Mouse (Mus musculus): ENCODE results near the gene Magt1.
"Not testable (repeated sequence)": the region's sequence is repeated elsewhere in the genome, so short reads cannot be mapped to it uniquely, and the experiment has no call there.

Magt1 gene

DNA sequence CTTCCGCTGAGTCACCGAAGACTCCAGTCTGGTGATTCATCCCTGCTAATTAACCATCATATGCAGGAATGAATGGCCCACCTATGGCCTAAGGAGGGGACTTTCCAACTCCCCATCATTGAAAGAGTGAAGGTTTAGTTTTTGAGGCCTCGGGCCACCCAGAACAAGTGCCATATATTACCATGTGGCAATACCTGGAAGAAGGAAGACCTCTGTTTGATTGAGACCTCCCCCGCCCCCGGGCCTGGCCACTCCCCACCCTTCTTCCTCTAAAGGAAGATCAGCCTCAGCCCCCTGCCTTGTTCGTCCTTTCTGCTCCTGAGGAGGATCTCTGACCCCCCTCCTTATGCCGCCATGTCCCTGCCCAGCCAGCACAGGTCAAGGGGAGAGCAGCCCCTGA, 72.5 kb downstream of the Magt1 start:
- DNase-seq = no peak

DNA sequence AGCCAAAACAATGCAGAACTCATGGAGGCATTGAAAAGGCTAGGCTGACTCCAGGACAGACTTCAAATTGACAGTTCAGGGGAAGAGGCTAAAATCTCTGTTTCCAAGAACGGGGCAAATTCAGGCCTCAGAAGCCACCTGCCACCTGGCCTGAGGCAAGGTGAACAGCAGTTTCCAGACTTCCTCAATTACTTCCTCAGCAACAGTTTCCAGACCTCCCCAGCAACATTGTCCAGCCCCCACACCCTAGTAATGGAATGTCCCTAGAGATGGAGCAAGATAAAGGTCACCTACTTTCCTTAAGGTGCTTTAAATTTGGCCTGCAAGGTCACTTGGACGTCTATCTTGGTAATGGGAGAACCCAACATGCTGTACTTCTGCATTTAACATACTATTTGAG, 74.0 kb downstream of the Magt1 start:
- DNase-seq = no peak

DNA sequence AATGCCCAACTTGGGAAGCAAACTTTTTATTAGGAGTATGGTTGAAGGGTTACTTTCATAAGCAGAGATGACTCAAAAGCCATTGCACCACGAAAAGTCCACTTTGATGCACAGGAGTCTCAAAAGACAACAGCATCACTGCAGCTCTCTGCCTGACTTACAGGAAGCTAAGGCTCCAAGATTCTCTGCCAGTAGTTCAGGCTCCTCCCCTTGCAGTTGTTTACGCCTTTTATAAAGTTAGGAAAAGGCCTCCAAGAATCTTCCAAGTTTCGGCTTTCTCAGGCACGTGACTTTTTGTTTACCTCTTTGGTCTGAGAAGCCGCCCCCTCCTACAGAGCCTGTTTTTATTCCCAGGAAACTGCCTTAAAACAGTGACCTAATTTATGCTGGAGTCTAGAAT, 77.4 kb downstream of the Magt1 start:
- DNase-seq = no peak

DNA sequence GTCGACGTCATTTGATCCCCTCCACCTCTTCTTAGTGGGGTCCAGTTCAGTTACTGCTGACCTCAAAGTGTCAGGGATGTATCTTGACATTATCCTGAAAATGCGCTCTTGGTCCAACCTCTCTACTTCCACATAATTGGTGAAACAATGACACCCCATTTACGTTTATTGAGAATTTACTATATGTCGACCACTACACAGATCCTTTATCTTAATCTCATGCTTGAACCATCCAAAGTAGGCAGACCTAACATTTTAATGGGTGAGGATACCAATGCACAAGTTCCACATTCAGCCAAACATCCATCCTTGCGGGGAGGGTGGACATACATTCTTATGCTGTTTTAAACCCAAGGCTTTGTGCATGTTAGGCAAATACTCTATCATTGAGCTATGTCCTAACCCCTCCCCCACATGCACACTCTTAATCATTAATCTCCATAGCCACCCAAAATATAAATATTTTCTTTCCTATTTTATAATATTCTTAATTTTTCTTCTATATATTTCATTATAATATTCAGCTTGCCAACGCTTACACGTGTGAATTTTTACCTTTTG, 82.1 kb downstream of the Magt1 start:
- DNase-seq = peak in 1 of 2 experiments; percentile 7

DNA sequence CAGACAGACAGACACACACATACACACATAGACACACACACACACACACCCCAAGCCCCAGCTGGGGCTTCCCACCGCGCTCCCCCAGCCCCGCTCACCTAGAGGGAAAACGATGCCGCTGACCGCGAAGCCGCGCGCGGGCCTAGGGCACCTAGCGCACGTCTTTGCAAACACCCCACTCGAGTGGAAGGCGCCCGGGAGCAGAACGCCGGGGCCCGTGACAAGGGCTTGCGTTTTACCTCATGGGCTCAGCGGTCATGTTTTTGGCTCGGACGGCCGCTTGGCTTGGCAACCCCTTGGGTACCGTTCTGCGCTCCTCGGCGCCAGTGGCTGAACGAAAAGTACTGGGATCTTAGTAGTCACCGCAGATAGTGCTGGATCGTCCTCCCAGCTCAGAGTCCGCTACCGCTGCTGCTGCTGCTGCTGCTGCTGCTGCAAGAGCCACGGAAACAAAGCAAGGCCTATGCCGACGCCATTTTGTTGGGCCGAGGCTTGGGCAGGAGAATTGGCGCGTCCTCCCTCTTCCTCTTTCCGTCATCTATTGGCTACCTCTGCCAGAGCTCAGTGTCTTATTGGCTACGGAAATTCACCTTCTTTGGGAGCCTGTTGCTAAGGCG, 82.7 kb downstream of the Magt1 start, which contains the start of gene Atrx:
Atrx (minus strand) TSS at position 543 of the 617 bp plus-strand sequence.
- DNase-seq = peak; percentile 80 to 81

DNA sequence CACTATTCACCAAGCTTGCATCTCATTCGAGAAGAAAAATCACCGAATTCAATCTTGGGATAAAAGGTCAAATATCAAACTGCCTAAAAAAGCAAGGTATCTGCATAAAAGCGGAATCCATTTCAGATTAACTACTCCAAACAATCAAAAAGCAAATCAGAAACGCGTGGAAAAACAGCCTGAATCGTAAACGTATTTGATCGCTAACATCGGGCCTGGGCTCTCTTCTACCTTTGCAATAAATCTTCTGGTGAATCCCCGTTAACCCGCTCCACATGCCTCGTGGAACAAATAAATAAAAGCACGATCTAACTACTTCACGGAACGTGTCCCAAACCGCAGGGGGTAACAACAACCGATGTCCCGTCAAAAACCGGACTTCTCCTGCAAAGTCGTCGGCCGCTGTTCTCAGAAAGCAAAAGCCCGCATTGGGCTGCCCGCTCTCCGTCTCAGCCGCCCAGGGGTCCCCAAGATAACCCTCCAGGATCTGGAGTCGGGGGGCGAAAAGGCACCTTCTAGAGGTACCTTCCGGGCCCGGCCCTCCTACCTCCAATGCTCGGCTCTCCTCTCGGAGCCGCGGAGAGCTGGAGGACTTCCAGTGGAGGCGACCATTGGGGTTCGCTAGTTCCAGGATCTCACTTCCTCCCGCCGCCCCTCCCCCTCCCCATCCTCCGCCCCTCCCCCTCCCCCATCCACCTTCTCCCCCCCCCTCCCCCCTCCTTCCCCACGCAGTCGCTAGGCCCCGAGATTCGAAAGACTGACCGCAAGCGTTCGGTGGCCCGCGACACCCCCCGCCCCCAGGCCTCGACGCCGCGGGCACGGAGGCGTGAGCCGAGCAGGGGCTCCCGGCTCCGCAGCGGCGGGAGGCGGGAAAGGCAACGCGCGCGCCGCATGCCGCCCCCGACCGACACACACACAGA, 83.5 kb downstream of the Magt1 start:
- peak; percentile 71 to 78 for DNase-seq

DNA sequence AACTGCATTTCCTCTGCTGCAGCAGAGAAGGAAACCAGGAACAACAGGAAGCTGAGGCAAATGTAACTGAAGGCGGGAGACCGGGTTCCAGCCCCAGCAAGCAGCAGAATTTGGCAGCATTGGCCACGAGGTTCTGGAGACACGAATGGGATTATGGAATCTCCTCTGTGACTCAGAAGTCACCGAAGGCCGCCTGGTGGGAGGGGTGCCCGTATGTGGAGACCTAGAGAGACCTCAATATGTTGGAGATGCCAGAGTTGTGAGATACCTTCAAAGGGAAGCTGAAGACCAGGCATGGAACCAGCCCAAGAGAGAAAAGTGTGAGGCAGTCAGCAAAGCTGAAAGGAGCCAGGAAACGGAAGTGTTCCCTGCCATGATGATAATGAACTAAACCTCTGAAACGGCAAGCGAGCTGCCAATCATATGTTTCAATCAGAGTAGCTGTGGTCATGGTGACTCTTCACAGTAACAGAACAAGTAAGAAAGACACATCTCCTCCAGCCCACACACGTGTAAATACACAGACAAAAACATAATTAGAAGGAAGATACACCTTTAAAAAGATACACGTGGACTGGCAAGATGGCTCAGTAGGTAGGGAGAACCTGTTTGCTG, 85.5 kb downstream of the Magt1 start:
- peak; percentile 8 to 14 for DNase-seq

DNA sequence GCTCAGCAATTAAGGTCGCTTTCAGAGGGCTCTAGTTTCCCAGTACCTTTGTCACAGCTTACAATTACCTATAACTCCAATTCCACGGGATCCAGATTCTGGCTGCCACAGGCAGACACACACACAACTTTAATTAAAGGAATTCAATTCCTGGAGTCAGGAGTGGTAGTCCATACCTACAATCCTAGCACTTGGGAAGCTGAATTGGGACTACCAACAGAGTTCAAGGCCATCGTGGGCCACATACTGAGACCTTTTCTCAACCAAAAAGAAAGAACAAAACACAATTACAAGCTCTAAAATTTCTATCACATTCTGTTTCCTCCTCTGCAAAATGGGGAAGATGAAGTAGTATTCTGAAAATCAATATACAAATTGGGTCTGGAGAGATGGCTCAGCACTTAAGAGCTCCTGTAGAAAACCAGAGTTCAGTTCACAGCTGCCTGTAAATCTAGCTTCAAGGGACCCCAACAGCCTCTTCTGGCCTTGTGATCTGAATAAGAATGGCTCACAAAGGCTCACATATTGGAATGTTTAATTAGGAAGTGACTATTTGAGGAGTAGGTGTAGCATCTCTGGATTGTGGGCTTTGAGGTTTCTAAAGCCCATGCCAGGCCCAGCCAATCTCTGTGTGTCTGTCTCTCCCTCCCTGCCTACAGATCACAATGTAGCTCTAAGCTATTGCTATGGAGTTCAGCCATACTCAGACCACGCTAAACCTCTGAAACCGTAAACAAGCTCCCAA, 87.2 kb downstream of the Magt1 start:
- DNase-seq = no peak

DNA sequence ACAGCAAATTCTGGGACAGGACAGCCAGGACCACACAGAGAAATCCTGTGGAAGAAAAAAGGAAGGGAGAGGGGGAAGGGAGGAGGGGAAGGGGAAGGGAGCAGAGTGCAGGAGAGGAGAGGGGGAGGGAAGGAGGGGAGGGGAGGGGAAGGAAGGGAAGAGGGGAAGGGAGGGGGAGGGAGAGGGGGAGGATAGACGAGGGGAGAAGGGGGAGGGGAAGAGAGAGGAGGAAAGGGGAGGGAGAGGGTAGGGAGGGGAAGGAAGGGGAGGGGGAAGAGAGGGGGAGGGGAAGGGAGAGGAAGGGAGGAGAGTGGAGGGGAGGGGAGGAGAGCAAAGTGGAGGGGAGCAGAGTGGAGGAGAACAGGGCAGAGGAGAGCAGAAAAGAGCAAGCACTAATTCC, 87.8 kb downstream of the Magt1 start:
- DNase-seq = no peak

DNA sequence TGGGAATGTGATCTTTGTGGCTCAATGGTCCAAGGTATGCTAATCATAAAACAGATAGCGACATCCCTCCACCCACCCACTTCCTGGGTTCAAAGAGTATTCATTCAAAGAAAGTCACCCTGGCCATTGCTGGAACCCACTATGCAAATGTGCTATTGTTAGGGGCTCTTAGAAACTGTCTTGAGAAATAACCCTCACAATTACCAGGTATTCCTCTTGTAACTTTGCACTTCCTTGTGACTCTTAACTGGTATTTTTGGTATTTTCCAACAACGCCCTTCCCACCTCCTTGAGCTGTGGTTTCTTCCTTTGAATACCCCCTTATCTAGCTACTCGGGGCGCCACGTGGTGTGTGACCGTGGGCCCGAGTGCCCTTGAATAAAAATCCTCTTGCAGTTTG, 88.7 kb downstream of the Magt1 start:
- not testable (repeated sequence) for DNase-seq

DNA sequence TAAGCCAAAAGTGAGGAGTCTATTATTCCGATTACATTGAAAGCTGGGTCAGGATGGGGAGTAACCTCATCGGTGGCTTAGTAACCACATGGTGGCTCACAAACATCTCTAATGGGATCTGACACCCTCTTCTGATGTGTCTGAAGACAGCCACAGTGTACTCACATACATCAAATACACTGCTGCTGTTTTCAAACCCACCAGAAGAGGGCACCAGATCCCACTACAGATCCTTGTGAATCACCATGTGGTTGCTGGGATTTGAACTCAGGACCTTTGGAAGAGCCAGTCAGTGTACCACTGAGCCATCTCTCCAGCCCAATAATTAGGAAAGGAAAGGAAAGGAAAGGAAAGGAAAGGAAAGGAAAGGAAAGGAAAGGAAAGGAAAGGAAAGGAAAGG, 90.3 kb downstream of the Magt1 start:
- peak; percentile 13 to 56 for DNase-seq
